Mouse (Mus musculus) testis, adult 10 weeks (tissue): ENCODE measurements around the gene Cfap69. TPM values are rescaled to one million over a fixed set of nuclear protein-coding genes. Genes with fewer than 3 reads are reported as not detected.

Source experiments
- polyA plus RNA-seq: library from polyadenylated mRNA; stranded (reverse); fragments of 350-450 nt; fragmentation: Illumina TruSeq; extraction: RNeasy Lipid Tissue Mini Kit (QIAGEN cat#74804); gene quantifications from one replicate; pipeline ENCODE4 v1.2.3, GENCODE M21; 2014; ENCODE audit warnings: low read depth, low replicate concordance

Gene Cfap69
- polyA plus RNA-seq: 814 TPM

GRCm38 (mm10) chr5:5663655-5664370 lies at the start of gene Cfap69:
TSS of gene Cfap69 (minus strand) at chr5:5664239.

DNA sequence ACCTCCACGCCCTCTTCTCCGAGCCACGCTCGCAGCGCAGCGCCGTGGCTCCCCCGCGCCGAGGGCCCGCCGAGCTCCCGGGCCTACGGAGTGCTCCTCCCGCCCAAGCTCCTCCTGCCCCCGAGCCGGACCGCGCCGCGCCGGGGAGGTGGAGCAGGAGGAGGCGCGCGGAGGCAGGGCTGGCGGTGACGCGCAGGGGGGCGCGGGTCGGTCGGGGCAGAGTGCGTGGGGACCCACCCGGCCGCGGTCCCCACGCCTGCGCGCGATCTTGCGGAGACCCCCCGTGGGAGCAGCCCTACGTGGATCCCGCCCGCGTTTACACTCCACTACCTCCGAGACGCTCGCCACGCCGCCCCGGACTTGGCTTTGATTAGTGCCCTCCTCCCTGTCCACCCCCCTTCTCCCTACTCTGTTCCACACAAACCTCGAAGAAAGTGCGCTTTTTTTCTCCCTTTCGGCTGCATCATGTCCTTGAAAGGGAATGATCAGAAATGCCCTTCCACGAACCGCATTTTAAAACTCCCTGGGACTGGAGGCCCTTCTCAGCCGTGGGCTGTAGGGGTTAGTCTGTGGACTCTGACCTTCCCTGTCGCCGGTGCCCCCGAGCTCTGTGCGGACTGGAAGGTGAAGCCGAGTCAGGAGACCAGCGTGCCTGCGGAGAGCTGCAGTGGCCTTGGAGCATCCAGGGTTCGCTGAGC lies 30.1 kb upstream of the Cfap69 start, which contains the start of gene Steap2:
TSS of gene Steap2 (minus strand) at position 623 of the 698 bp plus-strand sequence.

GRCm38 (mm10) chr5:5573749-5574317 lies 90.2 kb downstream of the Cfap69 start, which contains the start of gene Gm8773:
TSS of gene Gm8773 (plus strand) at chr5:5573799.

GRCm38 (mm10) chr5:5559079-5559740 lies 104.8 kb downstream of the Cfap69 start, which contains the start of gene Gtpbp10:
TSS of gene Gtpbp10 (minus strand) at chr5:5559538.

Other genes with a start within 250 kb of the Cfap69 start
- gene Cdk14, start 243.9 kb downstream of the Cfap69 start, polyA plus RNA-seq: 8.5 TPM
- gene 1700015F17Rik, start 185.1 kb downstream of the Cfap69 start, polyA plus RNA-seq: 294 TPM
- 10.7 TPM for gene Cldn12, start 149.3 kb downstream of the Cfap69 start, polyA plus RNA-seq
- 16.9 TPM for gene Gtpbp10, start 104.7 kb downstream of the Cfap69 start, polyA plus RNA-seq
- 0.49 TPM for gene Gm8773, start 90.4 kb downstream of the Cfap69 start, polyA plus RNA-seq
- 17.2 TPM for gene Steap2, start 30.3 kb upstream of the Cfap69 start, polyA plus RNA-seq
- gene Steap1, start 85.1 kb upstream of the Cfap69 start, polyA plus RNA-seq: 4.4 TPM